Mouse (Mus musculus) forebrain, embryonic 13.5 days (tissue): Measurements from ENCODE around the gene Pknox1. TPM values are rescaled to one million over a fixed set of nuclear protein-coding genes. Genes with fewer than 3 reads are reported as not detected.

Source experiments
- ATAC-seq: fragments of 200-750 bp; cut with Nextera tagmentation; 2 replicates; pipeline ENCODE4 v1.8.0; 2017
- H3K27ac ChIP-seq: fragments of 300-500 bp; sonication (generic); 2 replicates; pipeline ENCODE4 v1.5.1; 2015; ENCODE audit warnings: inconsistent platforms, mild to moderate bottlenecking, moderate library complexity
- H3K27me3 ChIP-seq: fragments of 300-500 bp; sonication (generic); 2 replicates; pipeline ENCODE4 v1.6.1; 2015; ENCODE audit warnings: mild to moderate bottlenecking, inconsistent platforms
- H3K36me3 ChIP-seq: fragments of 300-500 bp; sonication (generic); 2 replicates; pipeline ENCODE4 v1.6.1; 2015; ENCODE audit warnings: mild to moderate bottlenecking, inconsistent platforms; ENCODE audit not compliant: poor library complexity, severe bottlenecking
- H3K4me1 ChIP-seq: fragments of 300-500 bp; sonication (generic); 2 replicates; pipeline ENCODE4 v1.6.1; 2015; ENCODE audit warnings: inconsistent platforms
- H3K4me2 ChIP-seq: fragments of 300-500 bp; sonication (generic); 2 replicates; pipeline ENCODE4 v1.6.1; 2015; ENCODE audit warnings: inconsistent platforms, mild to moderate bottlenecking, moderate library complexity
- H3K4me3 ChIP-seq: fragments of 300-500 bp; sonication (generic); 2 replicates; pipeline ENCODE4 v1.5.1; 2015; ENCODE audit warnings: mild to moderate bottlenecking, inconsistent platforms
- H3K9ac ChIP-seq: fragments of 300-500 bp; sonication (generic); 2 replicates; pipeline ENCODE4 v1.6.1; 2015; ENCODE audit warnings: mild to moderate bottlenecking, inconsistent platforms
- H3K9me3 ChIP-seq: fragments of 300-500 bp; sonication (generic); replicated peaks from 2 replicates; pipeline ENCODE4 v1.6.1; 2016; ENCODE audit warnings: inconsistent platforms
- WGBS: fragments of 180-500 bp; shearing (Covaris S2); methylation state at CpG from one replicate; pipeline ENCODE4 v1.1.7; 2015; 5-methylcytosine and 5-hydroxymethylcytosine counted together
- microRNA-seq: library from miRNA; unstranded; fragments of <30 nt; microRNA quantifications from one replicate; pipeline ENCODE4, GENCODE M21; 2016
- polyA plus RNA-seq: library from polyadenylated mRNA; unstranded; fragments of >200 nt; fragmentation: Nextera tagmentation; extraction: Ambion mirVana; gene quantifications from 2 replicates; pipeline ENCODE4 v1.2.1, GENCODE M21; 2015

Pknox1 gene
- polyA plus RNA-seq, 1 experiment from 2014 or later, result 29.6 TPM

DNA sequence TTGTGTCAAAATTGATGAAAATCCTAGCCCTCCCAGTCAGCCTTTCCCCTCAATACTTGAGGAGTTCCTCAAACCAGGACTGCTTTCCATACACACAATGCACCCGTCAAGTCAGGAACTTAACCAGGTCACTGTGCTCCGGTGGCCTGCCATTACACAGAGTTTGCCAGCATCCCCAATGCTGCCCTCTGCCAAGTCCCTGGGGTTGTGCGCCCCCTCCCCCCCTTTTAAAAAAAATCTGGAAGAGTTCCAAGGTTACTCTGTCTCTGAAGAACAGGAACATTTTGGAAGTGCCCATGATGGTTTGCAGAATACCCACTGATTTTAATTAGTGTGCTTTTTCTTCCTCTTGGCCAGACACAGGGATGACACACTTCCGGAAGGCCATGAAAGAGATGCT lies 75.1 kb downstream of the Pknox1 start:
- no peak for ATAC-seq
- no peak overlapping the region for H3K27ac ChIP-seq
- 36% methylated on average over 4 of the region's 4 CpGs for WGBS
- H3K27me3 ChIP-seq, result peaks cover 24% of the 10 kb centered on the region
- H3K9ac ChIP-seq, result no peak overlapping the region
- no peaks in the 10 kb centered on the region for H3K9me3 ChIP-seq
- H3K4me3 ChIP-seq, result no peak overlapping the region
- H3K36me3 ChIP-seq, result no peaks in the 10 kb centered on the region
- no peak overlapping the region for H3K4me2 ChIP-seq
- H3K4me1 ChIP-seq, result peaks cover 30% of the 10 kb centered on the region

DNA sequence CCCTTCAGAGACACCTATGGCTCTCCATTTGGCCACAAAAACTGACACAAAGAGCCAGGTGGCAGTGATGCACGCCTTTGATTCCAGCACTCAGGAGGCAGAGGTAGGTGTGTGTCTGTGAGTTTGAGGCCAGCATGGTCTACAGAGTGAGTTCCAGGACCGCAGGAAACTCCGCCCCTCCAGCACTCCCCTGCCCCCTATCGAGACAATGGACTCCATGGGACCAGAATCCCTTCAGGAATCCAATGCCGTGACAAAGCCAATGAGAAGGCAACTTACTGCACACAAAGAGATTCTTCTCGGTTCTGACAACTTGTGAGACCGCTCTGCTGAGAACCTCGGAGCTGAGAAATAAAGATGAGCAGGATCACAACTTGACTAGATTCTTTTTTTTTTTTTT lies 77.8 kb downstream of the Pknox1 start:
- WGBS, result 28% methylated on average over 8 of the region's 8 CpGs
- no peak for ATAC-seq

DNA sequence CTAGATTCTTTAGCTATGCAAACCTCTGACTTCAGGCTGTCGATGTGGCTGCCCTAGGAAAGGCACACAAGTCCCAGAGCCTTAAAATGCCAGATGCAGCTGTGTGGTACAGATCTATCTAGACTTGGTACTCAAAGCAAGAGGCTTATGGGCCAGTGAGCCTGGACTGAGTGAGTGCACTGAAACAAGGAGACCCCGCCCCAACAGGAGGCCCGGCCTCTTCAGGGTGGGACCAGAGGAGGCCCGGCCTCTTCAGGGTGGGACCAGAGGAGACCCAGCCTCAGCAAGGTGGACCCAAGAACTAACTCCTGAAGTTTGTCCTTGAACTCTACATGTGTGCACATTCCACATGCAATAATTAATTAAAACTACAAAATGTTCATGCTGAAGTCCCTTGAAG lies 78.4 kb downstream of the Pknox1 start:
- peaks cover 26% of the 10 kb centered on the region for H3K36me3 ChIP-seq
- no peak overlapping the region for H3K4me2 ChIP-seq
- no peaks in the 10 kb centered on the region for H3K9me3 ChIP-seq
- no peak overlapping the region for H3K9ac ChIP-seq
- no peaks in the 10 kb centered on the region for H3K27me3 ChIP-seq
- H3K27ac ChIP-seq, result no peak overlapping the region
- 76% methylated on average over 4 of the region's 4 CpGs for WGBS
- no peak overlapping the region for H3K4me3 ChIP-seq
- ATAC-seq, result no peak
- H3K4me1 ChIP-seq, result peaks cover 8% of the 10 kb centered on the region

More for the DNA sequence above, 77.8 kb downstream of the Pknox1 start:
- Histone ChIP-seq H3K27ac (no peak overlapping the region), H3K27me3 (no peaks in the 10 kb centered on the region), H3K36me3 (peaks cover 20% of the 10 kb centered on the region), H3K4me3 (no peak overlapping the region), H3K9me3 (no peaks in the 10 kb centered on the region), H3K4me2 (no peak overlapping the region), H3K4me1 (peaks cover 14% of the 10 kb centered on the region), H3K9ac (no peak overlapping the region)

DNA sequence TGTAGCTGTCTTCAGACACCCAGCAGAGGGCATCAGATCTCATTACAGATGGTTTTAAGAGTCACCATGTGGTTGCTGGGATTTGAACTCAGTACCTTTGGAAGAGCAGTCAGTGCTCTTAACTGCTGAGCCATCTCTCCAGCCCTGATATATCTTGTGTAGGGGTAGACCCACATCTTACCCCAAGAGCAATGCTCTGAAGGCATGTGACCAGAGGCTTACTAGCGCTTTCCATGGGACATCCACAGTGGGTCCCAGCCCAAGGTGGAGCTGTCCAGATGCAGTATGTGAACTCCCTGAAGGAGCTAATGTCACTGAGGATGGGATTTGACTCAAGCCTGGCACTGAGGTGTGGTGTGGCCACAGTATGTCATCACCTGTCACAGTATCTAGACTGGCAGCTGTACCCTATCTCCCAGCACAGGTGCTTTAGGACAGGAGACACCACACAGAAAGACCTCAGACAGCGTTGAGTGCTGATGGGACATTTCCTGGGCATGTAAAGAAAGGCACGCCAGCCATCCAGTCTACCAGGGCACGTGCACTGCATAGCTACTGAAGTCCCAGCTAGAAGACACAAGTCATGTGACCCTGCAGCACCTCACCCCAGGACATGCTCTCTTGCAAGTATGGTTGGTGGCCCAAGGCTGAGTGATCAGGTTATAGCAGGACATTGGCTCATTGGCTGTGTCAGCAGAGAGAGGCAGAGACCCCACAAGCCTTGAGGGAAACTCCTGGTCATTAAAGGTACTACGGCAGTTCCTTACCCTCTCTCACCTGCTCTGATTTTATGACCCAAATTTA lies 81.9 kb downstream of the Pknox1 start:
- Histone ChIP-seq H3K9me3 (no peaks in the 10 kb centered on the region), H3K27me3 (no peaks in the 10 kb centered on the region), H3K4me2 (no peak overlapping the region), H3K4me1 (no peaks in the 10 kb centered on the region), H3K36me3 (peaks cover 61% of the 10 kb centered on the region), H3K27ac (no peak overlapping the region), H3K4me3 (no peak overlapping the region), H3K9ac (no peak overlapping the region)
- WGBS, result 92% methylated on average over 5 of the region's 5 CpGs
- ATAC-seq, result no peak

DNA sequence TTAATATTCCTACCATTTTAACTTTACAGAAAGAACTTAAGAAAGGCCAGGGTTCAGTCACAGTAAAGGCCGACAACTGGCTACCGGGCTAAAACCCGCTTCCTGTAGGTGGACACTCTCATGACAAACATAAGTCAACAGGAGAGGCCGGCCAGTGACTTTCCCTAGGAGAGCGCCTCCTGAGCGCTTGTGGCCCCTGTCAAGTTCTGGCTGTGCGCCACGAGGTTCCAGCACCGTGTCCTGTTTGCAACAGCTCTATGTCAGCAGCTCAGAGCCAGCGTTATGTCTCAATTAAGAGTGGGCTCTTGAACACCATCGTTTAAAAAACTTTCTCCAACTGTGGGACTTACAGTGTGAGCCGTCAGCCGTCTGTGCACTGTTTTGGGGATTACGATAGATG lies 87.6 kb downstream of the Pknox1 start:
- Histone ChIP-seq H3K4me3 (no peak overlapping the region), H3K4me1 (peaks cover 17% of the 10 kb centered on the region), H3K9me3 (no peaks in the 10 kb centered on the region), H3K9ac (no peak overlapping the region), H3K27ac (no peak overlapping the region), H3K4me2 (no peak overlapping the region), H3K36me3 (peaks cover 89% of the 10 kb centered on the region), H3K27me3 (no peaks in the 10 kb centered on the region)
- 92% methylated on average over 14 of the region's 14 CpGs for WGBS
- ATAC-seq, result no peak

DNA sequence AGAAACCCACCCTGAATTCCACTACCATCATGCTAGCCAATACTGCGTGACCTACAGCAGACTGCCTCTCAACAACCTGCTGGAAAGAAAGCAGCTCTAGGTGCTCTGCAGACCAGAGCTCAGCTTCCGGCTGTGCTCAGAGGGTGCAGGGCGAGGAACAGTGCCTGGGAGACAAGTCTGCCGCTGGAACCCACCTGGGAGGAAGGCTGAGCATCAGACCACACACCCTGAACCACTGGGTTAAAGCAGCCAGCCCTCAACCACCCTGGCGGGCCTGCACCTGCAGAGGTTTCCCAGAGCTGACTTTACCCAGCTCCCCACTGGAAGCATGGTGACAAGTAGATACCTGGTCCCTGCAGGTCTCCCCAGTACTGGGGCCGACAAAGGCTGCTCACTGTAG lies 88.7 kb downstream of the Pknox1 start:
- Histone ChIP-seq H3K9ac (no peak overlapping the region), H3K36me3 (peaks cover 78% of the 10 kb centered on the region), H3K27ac (no peak overlapping the region), H3K9me3 (no peaks in the 10 kb centered on the region), H3K4me1 (peaks cover 26% of the 10 kb centered on the region), H3K4me3 (no peak overlapping the region), H3K27me3 (no peaks in the 10 kb centered on the region), H3K4me2 (no peak overlapping the region)
- WGBS, result 88% methylated on average over 6 of the region's 6 CpGs
- ATAC-seq, result no peak

DNA sequence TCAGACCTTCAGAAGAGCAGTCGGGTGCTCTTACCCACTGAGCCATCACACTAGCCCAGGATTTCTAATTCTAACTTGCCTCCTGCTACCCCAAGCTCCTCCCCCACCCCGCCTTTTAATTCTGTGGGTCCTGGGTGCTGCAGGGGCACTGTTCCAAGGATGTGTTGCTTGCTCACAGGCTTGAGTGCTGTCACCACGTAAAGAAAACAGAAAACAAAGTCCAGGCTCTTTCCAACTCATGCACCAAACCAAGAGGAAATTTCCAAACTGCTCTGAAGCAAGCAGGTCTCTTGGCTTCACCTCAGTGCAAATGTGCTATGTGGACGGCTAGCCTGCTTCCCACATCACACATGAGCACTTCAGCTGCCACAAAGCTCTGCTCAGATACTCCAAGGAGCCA lies 90.8 kb downstream of the Pknox1 start:
- ATAC-seq, result no peak
- Histone ChIP-seq H3K36me3 (peaks cover 57% of the 10 kb centered on the region), H3K4me2 (no peak overlapping the region), H3K4me1 (peaks cover 32% of the 10 kb centered on the region), H3K27me3 (no peaks in the 10 kb centered on the region), H3K9me3 (no peaks in the 10 kb centered on the region), H3K27ac (no peak overlapping the region; the same call in 1 of the 2 replicates), H3K4me3 (no peak overlapping the region), H3K9ac (no peak overlapping the region)
- WGBS, result 74% methylated on average over 4 of the region's 4 CpGs

DNA sequence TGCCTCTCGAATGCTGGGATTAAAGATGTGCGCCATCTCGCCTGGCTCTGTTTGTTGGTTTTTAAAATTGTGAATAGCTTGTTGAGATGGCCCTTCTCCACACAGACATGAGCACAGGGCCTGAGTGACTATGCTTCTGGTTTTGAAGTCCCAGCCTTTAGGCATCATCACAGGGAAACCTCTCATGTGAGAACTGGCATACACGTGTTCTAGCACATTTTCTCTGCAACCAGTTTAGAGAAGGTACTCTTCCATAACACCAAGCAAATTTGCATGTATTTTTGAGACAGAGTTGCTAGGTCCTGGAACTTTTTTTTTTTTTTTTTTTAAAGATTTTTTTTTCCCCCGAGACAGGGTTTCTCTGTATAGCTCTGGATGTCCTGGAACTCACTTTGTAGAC lies 92.1 kb downstream of the Pknox1 start:
- Histone ChIP-seq H3K4me2 (peak overlapping the region; percentile 71; the same call in 1 of the 2 replicates), H3K27ac (no peak overlapping the region), H3K27me3 (no peaks in the 10 kb centered on the region), H3K9me3 (no peaks in the 10 kb centered on the region), H3K4me3 (0 out of 2 replicates have a peak overlapping the region, but pooled peaks have one; percentile 97), H3K36me3 (peaks cover 44% of the 10 kb centered on the region), H3K9ac (no peak overlapping the region), H3K4me1 (peaks cover 32% of the 10 kb centered on the region)
- ATAC-seq, result no peak
- 80% methylated on average over 5 of the region's 5 CpGs for WGBS

Small RNAs within 50 kb of the gene (microRNA-seq; reads per million reads assigned to microRNA genes)
- gene Gm24970, result not detected

Other genes starting within 250 kb of the Pknox1 start
- gene Pde9a, start 178.5 kb upstream of the Pknox1 start, polyA plus RNA-seq, result 46.4 and 52.3 TPM in 2 replicates
- gene Wdr4, start 44.8 kb upstream of the Pknox1 start, polyA plus RNA-seq, result 37.9 and 43.6 TPM in 2 replicates
- 340 and 354 TPM in 2 replicates for gene Ndufv3, start 44.6 kb upstream of the Pknox1 start, polyA plus RNA-seq
- gene Cbs, start 72.5 kb downstream of the Pknox1 start, polyA plus RNA-seq, result 4.4 and 5.3 TPM in 2 replicates
- gene U2af1, start 94.2 kb downstream of the Pknox1 start, polyA plus RNA-seq, result 349 and 357 TPM in 2 replicates
- not detected in 2 replicates for gene Cryaa, start 113.1 kb downstream of the Pknox1 start, polyA plus RNA-seq